Mouse (Mus musculus) CD4-positive helper T cell, adult 2 months (primary cell): ENCODE measurements at regions not wholly inside any gene's neighbourhood (a gene's known extent, or its start where the extent isn't known, plus 50 kb on each side); places are given as distances from the start of the nearest gene placed in this dataset.

Source experiments
- DNase-seq: peaks from one replicate; pipeline ENCODE4 v3.0.0-alpha.2; 2012; ENCODE audit warnings: low read depth, missing footprints, low spot score

DNA sequence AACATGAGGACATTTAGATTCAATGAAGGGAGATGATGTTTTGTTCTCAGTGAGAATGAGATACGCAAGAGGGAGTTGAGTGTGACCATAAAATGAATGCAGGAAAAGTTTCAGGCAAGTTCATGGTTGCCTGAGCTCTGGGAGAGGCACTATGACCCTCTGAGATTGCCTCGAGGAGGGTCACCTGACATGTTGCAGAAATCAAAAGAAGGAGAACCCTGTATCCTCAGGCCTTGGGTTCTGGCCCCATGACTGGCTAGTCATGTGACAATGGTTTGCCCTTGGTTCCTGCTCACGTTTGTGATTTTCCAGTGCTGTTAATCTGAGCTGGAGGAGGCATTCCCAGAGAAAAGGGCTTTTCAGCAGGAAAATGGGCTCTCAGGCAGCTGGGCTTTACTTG, 98.9 kb downstream of the Mab21l3 start:
- DNase-seq = no peak

DNA sequence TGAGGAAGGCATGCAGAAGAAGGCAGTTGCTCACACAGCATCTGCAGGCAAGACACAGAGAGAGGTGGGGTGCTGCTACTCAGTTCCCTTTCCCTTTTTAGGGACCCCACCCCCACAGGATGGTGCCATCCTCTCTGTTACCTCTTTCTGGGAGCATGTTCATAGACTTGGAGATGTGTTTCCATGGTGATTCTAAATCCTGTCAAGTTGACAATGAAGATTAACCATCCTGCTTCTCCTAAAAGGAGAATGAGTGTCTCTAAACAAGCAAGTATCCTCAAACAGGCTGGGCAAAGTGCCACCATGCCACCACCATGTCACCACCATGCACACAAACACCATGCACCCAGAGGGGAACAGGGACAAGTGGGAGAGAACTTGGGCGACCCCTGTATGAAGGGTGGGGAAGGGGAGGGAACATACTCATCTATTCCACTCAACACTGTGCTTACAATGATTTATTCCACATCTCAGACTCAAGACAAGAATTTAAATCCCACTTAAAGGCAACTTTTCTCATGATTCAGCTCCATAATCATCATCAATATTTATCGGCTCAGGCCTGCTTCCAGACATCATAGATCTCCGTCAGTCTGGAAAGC, 99.6 kb downstream of the Mab21l3 start:
- no peak for DNase-seq

DNA sequence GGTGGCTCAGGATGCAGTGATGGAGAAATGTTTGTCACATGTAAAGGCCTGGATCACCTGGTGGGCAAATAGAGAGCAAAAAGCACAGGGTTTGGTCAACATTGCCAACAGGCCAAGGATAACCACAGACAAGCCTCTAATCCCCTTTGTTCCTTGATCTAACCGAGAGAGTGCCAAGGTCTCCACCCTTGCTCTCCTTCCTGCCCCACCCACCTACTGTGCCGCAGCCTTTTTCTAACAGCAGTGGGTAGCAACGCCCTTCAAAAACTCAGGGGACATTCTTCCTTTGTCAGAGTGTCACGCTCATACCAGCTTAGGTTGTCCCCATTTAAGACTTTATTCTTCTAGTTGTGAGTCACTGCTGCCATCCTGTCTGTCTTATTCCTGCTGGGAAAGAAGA, 100.6 kb downstream of the Mab21l3 start:
- peak; percentile 56 for DNase-seq

DNA sequence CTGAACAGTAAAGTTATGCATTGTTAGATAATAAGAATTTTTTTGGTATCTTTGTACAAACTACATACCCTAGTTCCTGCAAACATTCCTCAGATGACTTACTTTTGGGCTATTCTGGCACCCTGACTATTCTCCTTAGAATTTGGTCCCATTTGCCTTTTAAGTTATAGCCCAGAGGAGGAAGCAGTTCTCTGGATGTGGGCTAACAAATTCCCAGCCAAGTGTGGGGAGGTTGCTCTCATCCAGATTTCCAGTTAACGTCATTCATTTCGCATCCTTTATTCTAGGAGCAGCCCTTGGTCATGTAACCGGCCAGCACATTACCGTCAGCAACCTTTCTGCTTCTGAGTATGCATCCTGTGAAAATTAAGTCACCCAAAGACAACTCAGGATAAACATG, 107.9 kb downstream of the Mab21l3 start:
- no peak for DNase-seq

DNA sequence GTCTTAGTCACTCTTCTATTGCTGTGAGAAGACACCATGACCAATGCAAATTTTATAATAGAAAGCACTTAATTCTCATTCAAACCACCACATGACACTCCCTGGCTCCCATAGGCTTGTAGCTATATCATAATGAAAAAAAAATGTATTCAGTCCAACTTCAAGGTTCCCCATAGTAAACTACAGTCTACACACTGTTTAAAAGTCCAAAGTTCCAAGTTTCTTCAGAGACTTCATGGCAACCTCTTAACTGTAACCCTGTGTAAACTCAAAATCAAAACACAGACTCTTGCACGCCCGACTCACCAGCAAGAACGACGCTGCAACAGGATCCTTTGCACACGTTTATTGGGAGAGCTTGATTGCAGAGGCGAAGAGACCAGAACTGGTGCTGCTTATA, 111.6 kb downstream of the Mab21l3 start:
- no peak for DNase-seq

DNA sequence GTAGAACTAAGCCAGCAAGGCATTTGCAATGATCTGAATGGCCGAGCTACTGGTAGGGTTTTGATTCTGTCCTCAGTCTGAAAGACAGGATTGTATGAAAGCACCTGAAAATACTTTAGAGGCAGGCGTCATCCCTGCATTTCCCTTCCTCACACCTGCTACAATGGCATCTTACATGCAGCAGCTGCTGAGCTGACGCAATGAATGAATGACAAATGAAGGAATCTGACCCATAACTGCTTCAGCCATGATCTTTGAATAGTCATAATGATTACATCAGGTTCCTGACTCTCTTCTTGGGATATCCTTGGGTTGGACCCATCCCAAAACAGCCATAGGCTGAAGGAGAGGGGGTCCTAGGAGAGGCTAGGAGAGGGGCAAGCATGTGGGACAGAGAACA, 119.7 kb downstream of the Mab21l3 start:
- no peak for DNase-seq

DNA sequence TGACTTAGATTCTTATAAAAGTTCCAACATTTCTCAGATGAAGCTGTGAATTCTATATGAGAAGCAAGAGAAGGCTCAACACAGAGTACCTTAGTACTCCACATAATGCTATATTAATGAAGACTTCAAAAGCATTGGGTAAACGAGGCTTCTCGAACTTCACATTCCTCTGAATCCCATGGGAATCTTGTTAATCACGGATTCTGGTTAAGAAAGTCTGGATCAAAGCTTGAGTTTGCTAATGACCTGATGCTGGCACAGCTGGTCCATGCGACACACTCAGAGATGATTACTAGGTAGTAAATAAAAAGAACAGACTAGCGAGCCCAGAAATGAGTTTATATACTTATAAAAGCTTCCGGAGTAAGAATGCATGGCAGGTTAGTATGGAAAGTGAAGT, 118.4 kb upstream of the Atp1a1 start:
- no peak for DNase-seq

DNA sequence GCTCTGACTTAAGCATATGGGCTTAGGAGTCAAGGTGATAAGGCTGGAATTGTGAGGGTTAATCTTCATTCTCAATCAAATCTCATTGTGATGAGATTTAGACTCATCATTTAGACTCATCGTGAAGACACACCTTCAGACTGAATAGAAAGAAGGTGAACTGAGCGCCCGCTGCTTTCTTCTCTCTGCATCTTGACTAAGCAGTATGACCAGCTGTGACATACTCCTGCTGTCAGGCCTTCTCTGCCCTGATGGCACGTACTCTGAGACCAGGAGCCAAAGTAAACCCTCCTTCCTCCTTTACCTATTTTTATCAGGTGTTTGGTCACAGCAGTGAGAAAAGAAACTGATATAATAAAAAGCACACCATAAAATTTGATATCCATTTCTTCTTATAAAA, 117.5 kb upstream of the Atp1a1 start:
- DNase-seq = no peak

DNA sequence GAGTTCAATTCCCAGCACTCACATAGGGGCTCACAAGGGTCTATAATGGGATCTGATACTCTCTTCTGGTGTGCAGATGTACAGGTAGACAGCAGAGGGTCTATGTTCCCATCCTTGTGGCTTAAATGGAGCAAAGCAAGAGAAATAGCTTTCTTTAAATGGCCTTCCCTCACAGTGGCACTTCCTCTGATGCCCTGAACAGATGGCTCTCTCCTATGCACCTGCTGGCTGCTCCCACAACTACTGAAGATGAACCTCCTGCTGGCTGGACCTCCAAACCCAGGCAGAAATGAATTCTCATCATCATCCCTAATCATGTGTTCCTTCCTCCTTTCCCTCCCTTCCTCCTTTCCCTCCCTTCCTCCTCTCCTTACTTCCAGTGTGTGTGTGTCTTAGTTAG, 110.9 kb upstream of the Atp1a1 start:
- no peak for DNase-seq

DNA sequence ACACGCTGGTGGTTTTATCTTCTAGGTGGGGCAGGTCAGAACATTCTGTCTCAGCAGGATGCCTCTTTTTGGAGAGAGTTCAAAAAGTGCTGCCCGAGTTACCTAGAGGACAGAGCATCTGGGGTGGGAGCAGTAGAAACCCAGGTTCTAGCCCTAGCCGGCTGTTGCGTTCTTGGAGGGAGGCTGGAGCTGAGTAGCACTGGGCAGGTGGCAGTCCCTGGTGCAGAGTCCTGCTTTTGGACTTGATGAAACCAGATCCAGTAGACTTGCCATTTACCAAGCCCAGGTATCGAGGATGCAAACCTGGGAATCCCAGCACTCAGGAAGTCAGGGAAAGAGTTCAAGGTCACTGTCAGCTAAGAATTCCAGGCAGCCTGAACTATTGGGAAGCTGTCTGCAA, 110.3 kb upstream of the Atp1a1 start:
- DNase-seq = no peak

DNA sequence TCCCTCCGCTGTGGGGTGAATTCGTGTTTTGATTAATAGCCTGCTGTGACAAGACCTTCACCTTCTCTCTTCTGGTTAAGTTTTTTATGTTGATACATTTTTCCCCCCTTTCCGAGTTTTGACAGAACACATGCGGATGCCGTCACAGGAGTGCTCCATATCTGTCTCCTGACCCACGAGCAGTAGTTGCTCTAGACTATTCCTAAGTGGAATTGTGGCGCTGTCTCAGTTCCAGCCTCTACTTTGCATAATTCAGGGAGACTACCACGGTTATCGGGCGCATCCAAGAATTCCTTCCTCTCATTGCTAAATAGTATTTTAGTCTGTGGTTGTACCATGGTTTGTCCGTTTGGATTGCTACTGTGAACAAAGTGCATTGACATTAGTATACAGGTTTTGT, 109.2 kb upstream of the Atp1a1 start:
- no peak for DNase-seq

DNA sequence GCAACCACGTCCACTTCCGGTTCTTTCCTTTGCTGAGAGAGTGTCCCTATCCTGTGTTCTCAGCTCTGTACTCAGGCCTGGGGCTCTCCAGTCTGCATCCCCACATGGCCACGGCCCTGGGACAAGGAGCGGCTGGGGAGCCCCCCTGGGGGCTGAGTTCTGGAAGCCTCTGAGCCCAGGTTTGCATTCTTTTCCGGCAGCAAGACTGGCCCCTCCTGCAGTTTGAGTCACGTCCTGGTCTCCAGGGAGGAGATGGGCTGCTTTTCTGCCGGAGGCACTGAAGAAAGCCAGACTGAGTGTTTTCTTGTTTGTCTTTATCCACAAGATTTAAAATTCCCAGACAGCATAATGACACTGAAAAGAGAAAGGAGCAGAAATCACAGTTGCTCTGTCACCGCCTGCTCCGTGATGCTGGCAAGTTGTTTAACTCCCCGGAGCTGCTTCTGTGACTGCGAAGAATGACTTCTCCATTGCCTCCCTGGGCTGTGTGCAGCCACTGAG, 108.7 kb upstream of the Atp1a1 start:
- no peak for DNase-seq

DNA sequence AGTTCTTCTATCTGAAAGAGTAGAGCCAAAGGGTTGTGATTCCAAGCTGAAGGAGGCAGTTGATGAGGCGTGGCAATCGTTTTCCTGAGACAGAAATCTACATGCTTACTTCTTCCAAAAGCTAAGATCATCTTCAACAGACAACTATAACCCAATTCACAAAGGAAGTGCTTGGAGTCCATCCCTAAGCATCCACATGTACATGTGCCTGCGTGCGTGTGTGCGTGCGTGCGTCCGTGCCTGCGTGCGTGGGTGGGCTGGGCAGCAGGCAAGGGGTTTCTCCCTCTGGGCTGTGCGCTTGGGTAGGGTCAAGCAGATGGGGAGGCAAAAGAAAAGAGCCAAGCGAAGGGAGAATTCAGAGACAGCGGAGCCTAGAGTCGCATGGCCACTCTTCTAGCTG, 108.2 kb upstream of the Atp1a1 start:
- no peak for DNase-seq

DNA sequence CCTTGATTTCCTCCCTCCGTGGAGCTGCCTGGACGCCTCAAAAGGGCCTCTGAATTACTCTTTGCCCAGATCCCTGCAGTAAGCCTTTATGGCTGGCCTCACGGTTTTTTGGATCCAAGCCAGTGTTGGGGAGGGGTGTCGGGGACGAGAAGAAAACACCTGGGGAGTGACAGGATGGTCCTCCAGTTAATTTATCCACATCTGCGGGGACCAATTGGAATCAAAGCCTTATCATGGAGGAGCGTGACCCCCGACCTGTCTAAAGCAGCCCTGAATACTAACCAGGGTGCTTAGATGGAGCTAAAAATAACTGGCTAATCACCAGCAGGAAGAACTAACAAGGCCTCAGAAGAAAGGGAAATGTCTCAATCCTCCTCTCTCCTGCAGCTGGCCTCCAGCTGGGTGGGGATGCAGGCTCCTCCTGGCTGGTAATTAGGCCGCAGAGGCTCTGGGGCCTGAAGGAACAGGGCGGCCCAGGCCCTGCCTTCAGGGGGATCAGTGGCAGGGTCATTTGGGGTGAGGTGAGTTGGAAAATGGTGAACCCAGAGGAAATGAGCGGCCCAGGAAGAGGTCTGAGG, 107.2 kb upstream of the Atp1a1 start:
- no peak for DNase-seq

DNA sequence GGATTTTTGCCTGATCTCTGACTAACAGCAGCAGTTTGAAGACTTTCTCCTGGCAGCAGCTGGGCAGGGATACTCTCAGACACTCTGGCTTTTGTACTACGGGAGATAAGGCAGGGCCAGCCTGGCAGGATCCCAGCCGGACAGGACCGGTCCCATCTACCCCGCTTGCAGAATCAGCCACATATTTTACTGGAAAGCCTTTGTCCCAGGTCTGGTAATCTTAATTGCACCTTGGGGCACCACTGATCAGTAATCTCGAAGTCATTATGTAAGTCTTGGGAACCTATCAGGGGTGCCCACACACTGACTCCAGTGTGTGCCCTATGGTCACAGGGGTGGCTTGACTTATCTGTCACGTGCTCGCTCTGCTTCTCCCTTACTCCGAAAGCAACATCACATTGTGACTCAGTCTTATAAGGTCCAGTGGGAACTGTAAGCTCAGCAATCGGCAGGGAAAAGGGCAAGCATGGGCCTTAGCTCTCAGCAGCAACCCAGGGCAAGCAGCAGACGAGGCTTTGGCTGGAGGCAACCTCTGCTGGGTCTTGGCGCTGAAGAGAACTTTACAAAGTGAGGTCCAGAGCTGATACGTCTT, 105.0 kb upstream of the Atp1a1 start:
- no peak for DNase-seq

DNA sequence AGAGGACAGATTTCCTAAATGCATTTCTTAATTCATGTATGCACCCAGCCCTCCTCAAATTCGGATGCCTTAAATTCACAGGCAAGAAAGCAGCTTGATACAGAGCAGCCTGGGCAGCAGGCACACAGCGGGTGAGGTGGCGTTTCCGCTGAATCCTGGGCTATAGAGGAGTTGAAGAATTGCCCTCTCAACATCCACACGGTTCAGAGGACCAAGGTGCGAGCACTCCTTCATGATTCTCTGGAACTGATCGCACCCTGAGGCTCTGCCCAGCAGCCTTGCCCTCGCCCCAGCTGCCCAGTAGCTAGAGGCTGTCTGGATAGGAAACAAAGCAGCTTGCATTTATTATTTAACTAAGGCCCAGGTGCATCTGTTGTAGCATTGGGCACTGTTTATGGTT, 104.3 kb upstream of the Atp1a1 start:
- DNase-seq = no peak

DNA sequence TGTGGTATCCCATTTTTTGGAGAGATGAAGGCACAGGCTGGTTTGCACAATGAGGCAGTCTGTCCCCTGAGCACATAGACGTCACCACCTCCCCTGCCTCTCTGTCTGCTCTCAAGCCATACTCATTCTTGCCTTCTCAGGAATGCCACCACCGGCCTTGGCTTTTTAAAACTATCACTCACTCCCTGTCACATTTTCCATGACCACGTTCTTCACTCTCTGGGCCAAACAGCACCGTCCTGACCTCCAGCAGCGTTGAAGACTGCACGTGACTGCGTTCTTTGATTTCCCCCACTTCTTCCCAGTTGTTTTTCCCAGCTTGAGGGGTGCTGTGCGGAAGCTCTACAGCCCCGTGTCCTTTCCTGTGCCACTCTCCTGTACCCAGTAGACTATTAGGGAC, 100.4 kb upstream of the Atp1a1 start:
- no peak for DNase-seq

DNA sequence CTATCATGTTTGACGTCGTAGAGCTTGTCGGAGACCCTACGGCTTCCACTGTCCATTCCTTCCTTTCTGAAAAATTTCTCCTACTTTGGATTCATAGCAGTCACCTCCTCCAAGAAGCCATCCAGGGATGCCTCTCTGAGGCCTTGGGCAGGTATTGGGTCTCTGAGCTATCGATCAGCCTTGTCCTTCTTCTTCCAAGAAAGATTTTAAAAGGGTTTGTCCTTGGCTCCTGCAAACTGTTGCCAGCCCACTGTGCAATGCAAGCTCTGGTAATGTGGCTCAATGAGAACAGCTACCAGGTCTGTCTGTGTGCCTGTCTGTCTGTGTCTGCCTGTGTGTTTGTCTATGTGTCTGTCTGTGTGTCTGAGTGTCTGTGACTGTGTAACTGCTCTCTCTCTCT, 99.8 kb upstream of the Atp1a1 start:
- DNase-seq = no peak

DNA sequence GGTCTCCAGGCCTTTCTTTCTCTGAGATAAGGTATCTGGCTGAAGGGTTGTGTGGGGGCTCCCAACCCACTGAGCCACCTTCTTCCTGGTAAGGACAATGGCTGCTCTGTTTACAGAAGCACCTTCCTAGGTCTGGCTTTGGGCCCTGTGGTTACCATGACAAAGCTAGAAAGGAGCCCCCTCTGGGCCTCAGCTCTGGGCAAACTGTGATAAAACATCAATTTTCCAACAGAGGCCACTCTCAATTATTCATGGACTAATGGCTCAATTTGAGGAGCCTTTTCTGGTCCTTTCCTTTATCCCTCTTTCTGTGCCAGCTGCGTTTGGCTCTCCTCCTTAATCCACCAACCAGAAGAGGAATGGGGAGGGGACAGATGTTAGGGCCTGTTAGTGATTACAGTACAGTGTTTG, 97.3 kb upstream of the Atp1a1 start:
- no peak for DNase-seq

DNA sequence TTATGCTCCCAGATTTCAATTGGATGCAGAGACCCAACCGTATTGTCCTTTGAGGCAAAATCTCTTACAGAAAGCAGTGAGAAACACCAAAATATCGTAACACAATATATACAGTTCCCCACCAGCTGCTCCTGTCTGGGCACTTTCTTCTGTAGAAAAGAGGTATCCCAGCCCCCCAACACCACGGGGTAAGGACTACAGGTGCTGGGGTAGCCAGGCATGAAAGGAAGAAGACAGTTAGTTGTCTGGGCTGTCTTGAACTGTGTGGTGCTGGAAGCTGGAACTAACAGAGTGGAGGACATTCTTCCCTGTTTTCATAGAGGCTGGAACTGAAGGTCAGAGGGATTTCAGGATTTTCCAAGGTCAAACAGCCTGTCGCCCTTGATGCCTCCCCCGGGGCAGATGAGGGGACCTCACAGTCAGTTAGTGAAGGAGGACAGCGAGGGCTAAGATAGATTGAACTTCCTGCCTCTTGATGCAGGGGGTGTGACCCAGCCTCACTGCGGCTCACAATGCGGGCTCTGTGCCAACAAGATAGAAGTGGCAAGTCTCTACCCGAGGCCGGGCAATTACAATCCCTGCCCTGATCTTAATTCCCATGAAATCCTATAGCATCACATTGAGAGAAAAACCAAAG, 96.6 kb upstream of the Atp1a1 start:
- peak; percentile 64 for DNase-seq

DNA sequence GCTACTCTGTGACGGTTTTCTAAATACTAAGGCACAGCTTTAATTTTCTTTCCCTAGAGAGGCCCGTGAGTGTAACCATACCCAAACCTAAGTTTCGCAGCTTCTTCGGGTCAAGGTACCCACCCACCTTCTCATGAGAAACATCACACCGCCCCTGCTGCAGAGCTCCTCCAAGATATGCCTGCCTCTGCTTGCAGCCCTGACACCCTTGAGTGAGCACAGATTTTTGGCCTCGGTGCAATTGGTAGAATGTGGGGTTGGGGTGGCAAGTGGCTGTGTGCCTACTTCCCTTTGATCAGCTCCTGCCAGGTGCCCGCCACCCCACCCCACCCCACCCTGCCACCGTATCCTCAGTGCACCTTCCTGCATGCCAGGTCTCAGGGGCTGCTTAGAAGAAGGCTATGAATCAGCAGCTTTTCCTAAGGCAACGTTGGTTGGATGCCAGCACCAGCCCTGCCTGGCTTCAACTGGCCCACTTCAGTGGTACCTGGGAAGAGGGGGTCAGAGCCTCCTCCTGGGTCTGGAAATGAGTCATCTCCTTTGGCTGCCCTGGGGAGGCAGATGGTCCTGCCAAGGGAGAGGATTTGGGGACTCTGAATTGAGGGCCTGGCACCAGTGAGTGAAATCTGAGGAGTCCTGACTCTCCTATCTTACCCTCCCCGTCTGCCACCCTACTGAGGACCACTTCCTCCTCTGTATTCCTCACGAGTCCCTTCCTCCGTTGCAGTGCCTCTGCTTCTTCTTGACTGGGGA, 95.6 kb upstream of the Atp1a1 start:
- DNase-seq = no peak

DNA sequence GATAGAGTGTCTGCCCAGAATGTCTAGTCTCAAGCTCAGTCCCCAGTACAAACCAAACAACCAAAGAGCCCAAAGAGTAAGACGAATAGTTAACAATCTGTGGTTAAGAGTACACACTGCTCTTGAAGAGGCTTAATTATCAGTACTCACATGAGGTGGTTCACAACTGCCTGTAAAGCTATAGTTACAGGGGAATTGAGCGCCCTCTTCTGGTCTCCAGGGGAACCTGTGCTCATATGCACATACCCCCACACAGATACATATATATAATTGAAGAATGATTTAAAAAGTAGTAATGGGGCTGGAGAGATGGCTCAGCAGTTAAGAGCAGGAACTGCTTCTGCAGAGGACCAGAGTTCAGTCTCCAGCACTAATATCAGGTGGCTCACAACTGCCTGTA, 92.3 kb upstream of the Atp1a1 start:
- DNase-seq = no peak
